Mouse (Mus musculus) myocyte (in vitro differentiated cells): ENCODE results near the gene Rxra. TPM values are rescaled to one million over a fixed set of nuclear protein-coding genes. Genes with fewer than 3 reads are reported as not detected.

Experiments used
- H3K27me3 ChIP-seq: one replicate; pipeline ENCODE4 v1.6.1; 2011; ENCODE audit not compliant: control insufficient read depth, insufficient read depth, insufficient read length
- H3K36me3 ChIP-seq: one replicate; pipeline ENCODE4 v1.6.1; 2011; ENCODE audit not compliant: control insufficient read depth, insufficient read depth
- H3K4me2 ChIP-seq: one replicate; pipeline ENCODE4 v1.6.1; 2011; ENCODE audit warnings: low read depth, control low read depth
- H3K4me3 ChIP-seq: one replicate; pipeline ENCODE4 v1.5.1; 2011; ENCODE audit warnings: mild to moderate bottlenecking, control low read depth, moderate library complexity
- H3K79me2 ChIP-seq: one replicate; pipeline ENCODE4 v1.6.1; 2011; ENCODE audit not compliant: control insufficient read depth, insufficient read depth
- H3ac ChIP-seq: one replicate; pipeline ENCODE4 v1.6.1; 2011; ENCODE audit not compliant: control insufficient read depth, insufficient read length
- CEBPB ChIP-seq: IDR thresholded peaks from 2 replicates; pipeline ENCODE4 v1.6.1; 2011; ENCODE audit warnings: mild to moderate bottlenecking, moderate library complexity; ENCODE audit not compliant: poor library complexity, insufficient read depth, severe bottlenecking
- E2F4 ChIP-seq: IDR thresholded peaks from one replicate; pipeline ENCODE4 v1.6.1; 2011; ENCODE audit warnings: mild to moderate bottlenecking, control low read depth, moderate library complexity; ENCODE audit not compliant: insufficient read depth
- MAX ChIP-seq: IDR thresholded peaks from one replicate; pipeline ENCODE4 v1.6.1; 2011; ENCODE audit warnings: low read depth, mild to moderate bottlenecking, control low read depth
- MYOD1 ChIP-seq, 3 experiments: IDR thresholded peaks; one replicate each; pipeline ENCODE4 v1.6.1; 2011; ENCODE audit warnings: control low read depth in 2 of 3, low read depth in 2 of 3, mild to moderate bottlenecking in 2 of 3, moderate library complexity in 1 of 3; ENCODE audit not compliant: insufficient read length in 2 of 3, control insufficient read depth in 1 of 3
- MYOG ChIP-seq, 3 experiments: IDR thresholded peaks; one replicate each; pipeline ENCODE4 v1.6.1; 2011; ENCODE audit warnings: control low read depth in 2 of 3, low read depth in 2 of 3, mild to moderate bottlenecking in 2 of 3; ENCODE audit not compliant: insufficient read length in 2 of 3, control insufficient read depth in 1 of 3, insufficient read depth in 1 of 3
- POLR2A ChIP-seq: IDR thresholded peaks from one replicate; pipeline ENCODE4 v1.6.1; 2011; ENCODE audit warnings: low read depth, mild to moderate bottlenecking, control low read depth, moderate library complexity; ENCODE audit not compliant: insufficient read length
- POLR2AphosphoS2 ChIP-seq: IDR thresholded peaks from one replicate; pipeline ENCODE4 v1.6.1; 2011; ENCODE audit warnings: low read depth, control low read depth; ENCODE audit not compliant: insufficient read length
- REST ChIP-seq: IDR thresholded peaks from one replicate; pipeline ENCODE4 v1.6.1; 2011; ENCODE audit warnings: mild to moderate bottlenecking, control low read depth, moderate library complexity; ENCODE audit not compliant: insufficient read depth, insufficient read length
- SRF ChIP-seq: IDR thresholded peaks from one replicate; pipeline ENCODE4 v1.6.1; 2011; ENCODE audit warnings: low read depth; ENCODE audit not compliant: control insufficient read depth, insufficient read length
- TCF12 ChIP-seq: IDR thresholded peaks from one replicate; pipeline ENCODE4 v1.6.1; 2011; ENCODE audit warnings: mild to moderate bottlenecking, control low read depth; ENCODE audit not compliant: poor library complexity, insufficient read depth, severe bottlenecking
- TCF3 ChIP-seq: IDR thresholded peaks from one replicate; pipeline ENCODE4 v1.6.1; 2011; ENCODE audit warnings: low read depth, control low read depth; ENCODE audit not compliant: insufficient read length
- USF1 ChIP-seq: IDR thresholded peaks from one replicate; pipeline ENCODE4 v1.6.1; 2011; ENCODE audit warnings: low read depth, mild to moderate bottlenecking, control low read depth, moderate library complexity
- polyA plus RNA-seq: library from polyadenylated mRNA; unstranded; fragments of >200 nt; fragmentation: generic; extraction: Trizol; gene quantifications from one replicate; pipeline ENCODE4 v1.2.1, GENCODE M21; 2012; ENCODE audit warnings: missing spikeins

The Rxra gene
- polyA plus RNA-seq, 1 experiment, result 22.0 TPM

GRCm38 (mm10) chr2:27754094-27754493, 77.9 kb downstream of the Rxra start:
- Histone ChIP-seq H3K4me3 (no peak overlapping the region), H3K36me3 (no peaks in the 10 kb centered on the region), H3K27me3 (no peaks in the 10 kb centered on the region), H3K4me2 (no peak overlapping the region), H3ac (no peak overlapping the region), H3K79me2 (no peaks in the 10 kb centered on the region)
- TF ChIP-seq USF1 (no peak), TCF12 (no peak), CEBPB (no peak), TCF3 (no peak), MAX (no peak), POLR2A (no peak)

- no peaks in the 10 kb centered on the region for H3K36me3 ChIP-seq
- no peak overlapping the region for H3ac ChIP-seq
- TF ChIP-seq POLR2AphosphoS2 (no peak), REST (no peak), MYOG (IDR thresholded peaks at IDR 0.05; ENCODE audit: control insufficient read depth in 1 of 3, insufficient read depth in 1 of 3, insufficient read length in 2 of 3, low read depth in 2 of 3) (no peak), TCF12 (no peak), USF1 (no peak), MAX (no peak), CEBPB (no peak), TCF3 (no peak), POLR2A (no peak), MYOD1 (IDR thresholded peaks at IDR 0.05; ENCODE audit: control insufficient read depth in 1 of 3, insufficient read length in 2 of 3, low read depth in 2 of 3) (no peak), SRF (no peak), E2F4 (no peak)
- H3K4me2 ChIP-seq, result no peak overlapping the region
- no peaks in the 10 kb centered on the region for H3K27me3 ChIP-seq
- H3K4me3 ChIP-seq, result no peak overlapping the region
- H3K79me2 ChIP-seq, result no peaks in the 10 kb centered on the region
Measured at GRCm38 (mm10) chr2:27755986-27756641, 79.9 kb downstream of the Rxra start.

GRCm38 (mm10) chr2:27758414-27759301, 82.4 kb downstream of the Rxra start:
- Histone ChIP-seq H3K27me3 (no peaks in the 10 kb centered on the region), H3K4me3 (no peak overlapping the region), H3K79me2 (no peaks in the 10 kb centered on the region), H3ac (no peak overlapping the region), H3K36me3 (no peaks in the 10 kb centered on the region), H3K4me2 (peak overlapping the region; percentile 38)
- TF ChIP-seq MYOD1 (IDR thresholded peaks at IDR 0.05; ENCODE audit: control insufficient read depth in 1 of 3, insufficient read length in 2 of 3, low read depth in 2 of 3), result no peak
- no peak for TF ChIP-seq POLR2AphosphoS2
- TF ChIP-seq REST, result no peak
- no peak for TF ChIP-seq TCF3
- TF ChIP-seq USF1, result no peak
- TF ChIP-seq E2F4, result no peak
- TF ChIP-seq TCF12, result no peak
- TF ChIP-seq POLR2A, result no peak
- TF ChIP-seq SRF, result no peak
- TF ChIP-seq MAX, result no peak
- TF ChIP-seq MYOG (IDR thresholded peaks at IDR 0.05; ENCODE audit: control insufficient read depth in 1 of 3, insufficient read depth in 1 of 3, insufficient read length in 2 of 3, low read depth in 2 of 3), result no peak

- TF ChIP-seq TCF3, result no peak
- no peak for TF ChIP-seq MYOD1 (IDR thresholded peaks at IDR 0.05; ENCODE audit: control insufficient read depth in 1 of 3, insufficient read length in 2 of 3, low read depth in 2 of 3)
- no peak for TF ChIP-seq MYOG (IDR thresholded peaks at IDR 0.05; ENCODE audit: control insufficient read depth in 1 of 3, insufficient read depth in 1 of 3, insufficient read length in 2 of 3, low read depth in 2 of 3)
- TF ChIP-seq SRF, result no peak
- TF ChIP-seq POLR2AphosphoS2, result no peak
- no peak for TF ChIP-seq TCF12
- TF ChIP-seq REST, result no peak
- no peak for TF ChIP-seq CEBPB
- no peak for TF ChIP-seq POLR2A
- TF ChIP-seq MAX, result no peak
- no peak for TF ChIP-seq USF1
- TF ChIP-seq E2F4, result no peak
- H3K79me2 ChIP-seq, result no peaks in the 10 kb centered on the region
- H3K4me2 ChIP-seq, result no peak overlapping the region
- H3K4me3 ChIP-seq, result no peak overlapping the region
- no peaks in the 10 kb centered on the region for H3K36me3 ChIP-seq
- H3K27me3 ChIP-seq, result no peaks in the 10 kb centered on the region
- no peak overlapping the region for H3ac ChIP-seq
Measured at GRCm38 (mm10) chr2:27759431-27759830, 83.2 kb downstream of the Rxra start.
